ENCODE assay signal across 8 mouse cellular contexts in genomic region chr4:126429347-126430079, GRCm38 (mm10). TPM values are rescaled to one million over a fixed set of nuclear protein-coding genes. Genes with fewer than 3 reads are reported as not detected.
DNase-seq lines count a peak whose midpoint lies in the region; ATAC-seq and TF ChIP-seq lines count a peak whose summit lies in the region.

Gene Ago3 (minus strand): TSS chr4:126429556.

- ATAC-seq in embryonic facial prominence, embryonic 13.5 days (ENCODE audit: insufficient number of reproducible peaks, insufficient read depth, low FRiP score, low TSS enrichment, low read depth), result peak; percentile 90
- peak; percentile 92 for ATAC-seq in limb, embryonic 14.5 days (ENCODE audit: low FRiP score, low read depth)
- ATAC-seq in midbrain, postnatal 0 days (ENCODE audit: low FRiP score), result peak; percentile 92

- peak within 1 kb of the TSS; percentile 92 for H3K4me2 ChIP-seq in embryonic facial prominence, embryonic 13.5 days
- H3K4me2 ChIP-seq in limb, embryonic 14.5 days (replicated peaks; ENCODE audit: low read depth, low read length, severe bottlenecking), result peak within 1 kb of the TSS; percentile 76
- peak within 1 kb of the TSS; percentile 87 for H3K4me2 ChIP-seq in midbrain, postnatal 0 days (ENCODE audit: low read depth, low read length, poor library complexity, severe bottlenecking)

- H3K9me3 ChIP-seq in embryonic facial prominence, embryonic 13.5 days, result no peaks in the 10 kb centered on the region
- no peaks in the 10 kb centered on the region for H3K9me3 ChIP-seq in limb, embryonic 14.5 days (ENCODE audit: control insufficient read depth, low read length)
- no peaks in the 10 kb centered on the region for H3K9me3 ChIP-seq in midbrain, postnatal 0 days (ENCODE audit: low read length)

- peak; percentile 97 for DNase-seq in 3134 (ENCODE audit: extremely low read depth, insufficient read length, low spot score)
- DNase-seq in adrenal gland, postnatal 36 days, result peak; percentile 99
- peak; percentile 95 for DNase-seq in heart, adult 8-10 months (ENCODE audit: low spot score)
- DNase-seq in kidney, adult 9 months, result peak; percentile 93
- peak; percentile 79 for DNase-seq in limb, embryonic 14.5 days (ENCODE audit: low spot score)
- DNase-seq in midbrain, postnatal 0 days (ENCODE audit: low spot score), result peak; percentile 88
- peak; percentile 82 to 88 for DNase-seq in spleen, postnatal 14 days (ENCODE audit: low spot score in 2 of 2)

- H3K36me3 ChIP-seq in embryonic facial prominence, embryonic 13.5 days, result no peaks in the 10 kb centered on the region
- H3K36me3 ChIP-seq in limb, embryonic 14.5 days (ENCODE audit: control insufficient read depth, insufficient read depth, low read length), result no peaks in the 10 kb centered on the region
- H3K36me3 ChIP-seq in midbrain, postnatal 0 days (ENCODE audit: insufficient read depth, low read length), result peaks cover 4% of the 10 kb centered on the region; the same call in 1 of the 2 replicates

- peak within 1 kb of the TSS; percentile 92 for H3K9ac ChIP-seq in embryonic facial prominence, embryonic 13.5 days
- H3K9ac ChIP-seq in limb, embryonic 14.5 days (ENCODE audit: low read depth, low read length, severe bottlenecking), result peak within 1 kb of the TSS; percentile 89
- peak within 1 kb of the TSS; percentile 91 for H3K9ac ChIP-seq in midbrain, postnatal 0 days (replicated peaks; ENCODE audit: low read length, poor library complexity, severe bottlenecking)

- peak within 1 kb of the TSS; percentile 90 for H3K27ac ChIP-seq in embryonic facial prominence, embryonic 13.5 days
- H3K27ac ChIP-seq in limb, embryonic 14.5 days (replicated peaks; ENCODE audit: low read depth, low read length), result peak within 1 kb of the TSS; percentile 79
- peak within 1 kb of the TSS; percentile 77 for H3K27ac ChIP-seq in midbrain, postnatal 0 days (ENCODE audit: low read depth, low read length)

- under 1% methylated on average over 65 of the region's 65 CpGs for WGBS in embryonic facial prominence, embryonic 13.5 days
- WGBS in limb, embryonic 14.5 days, result under 1% methylated on average over 55 of the region's 65 CpGs
- under 1% methylated on average over 59 of the region's 65 CpGs for WGBS in midbrain, postnatal 0 days

- no peak for TF ChIP-seq CTCF in midbrain, postnatal 0 days (IDR thresholded peaks at IDR 0.05)

- H3K4me1 ChIP-seq in embryonic facial prominence, embryonic 13.5 days, result peaks cover 9% of the 10 kb centered on the region
- 0 out of 2 replicates have a peak, but pooled peaks cover 5% of the 10 kb centered on the region for H3K4me1 ChIP-seq in limb, embryonic 14.5 days (ENCODE audit: control insufficient read depth, insufficient read depth, low read length)
- no peaks in the 10 kb centered on the region; the same call in 1 of the 2 replicates for H3K4me1 ChIP-seq in midbrain, postnatal 0 days (ENCODE audit: insufficient read depth, low read length)

- TF ChIP-seq POLR2A in limb, embryonic 14.5 days (IDR thresholded peaks at IDR 0.05; ENCODE audit: borderline replicate concordance, extremely low read depth, insufficient read depth, insufficient read length), result 0 out of 2 replicates have a peak, but pooled peaks have one; percentile 40

- H3K27me3 ChIP-seq in embryonic facial prominence, embryonic 13.5 days, result no peaks in the 10 kb centered on the region
- no peaks in the 10 kb centered on the region for H3K27me3 ChIP-seq in limb, embryonic 14.5 days (ENCODE audit: control insufficient read depth, insufficient read depth, low read length)
- no peaks in the 10 kb centered on the region for H3K27me3 ChIP-seq in midbrain, postnatal 0 days (ENCODE audit: insufficient read depth, low read length)

- H3K4me3 ChIP-seq in embryonic facial prominence, embryonic 13.5 days, result peak within 1 kb of the TSS; percentile 99
- peak within 1 kb of the TSS; percentile 94 for H3K4me3 ChIP-seq in limb, embryonic 14.5 days (replicated peaks; ENCODE audit: low read length)
- H3K4me3 ChIP-seq in midbrain, postnatal 0 days (ENCODE audit: low read depth, low read length), result peak within 1 kb of the TSS; percentile 90

RNA-seq across cellular contexts. Expression of gene Ago3, which starts in this region (rescaled TPM):
- total RNA-seq in adrenal gland, postnatal 36 days (2021), result 10 to 100 TPM; 18.4 to 30.4 TPM
- 20.1 and 24.9 TPM in 2 replicates for polyA plus RNA-seq in embryonic facial prominence, embryonic 13.5 days (2015; fragmentation: Nextera tagmentation; extraction: Ambion mirVana)
- 10 to 100 TPM; 11.1 to 13.5 (median 12.8) TPM for total RNA-seq in heart, adult 8-10 months (2022)
- 6.2 and 6.6 TPM in 2 replicates for polyA plus RNA-seq in limb, embryonic 14.5 days (2012; rRNA removed)
- 11.4 and 14.3 TPM in 2 replicates for polyA plus RNA-seq in limb, embryonic 14.5 days (2014; fragmentation: Nextera tagmentation; extraction: Ambion mirVana)
- 9.8 and 10.6 TPM in 2 replicates for total RNA-seq in midbrain, postnatal 0 days (2014; rRNA removed)
- 9.4 and 11.8 TPM in 2 replicates for polyA plus RNA-seq in midbrain, postnatal 0 days (2015; fragmentation: Nextera tagmentation; extraction: Ambion mirVana)

Comparison
In these comparisons a context has a peak if more than half of its experiments do, and no peak if none do; other contexts are left out.
1. Peak in every context shown above with its lines: DNase-seq, ATAC-seq, H3K4me3 ChIP-seq and H3K27ac ChIP-seq.